Mouse (Mus musculus): ENCODE data around the gene Gm5039.

DNA sequence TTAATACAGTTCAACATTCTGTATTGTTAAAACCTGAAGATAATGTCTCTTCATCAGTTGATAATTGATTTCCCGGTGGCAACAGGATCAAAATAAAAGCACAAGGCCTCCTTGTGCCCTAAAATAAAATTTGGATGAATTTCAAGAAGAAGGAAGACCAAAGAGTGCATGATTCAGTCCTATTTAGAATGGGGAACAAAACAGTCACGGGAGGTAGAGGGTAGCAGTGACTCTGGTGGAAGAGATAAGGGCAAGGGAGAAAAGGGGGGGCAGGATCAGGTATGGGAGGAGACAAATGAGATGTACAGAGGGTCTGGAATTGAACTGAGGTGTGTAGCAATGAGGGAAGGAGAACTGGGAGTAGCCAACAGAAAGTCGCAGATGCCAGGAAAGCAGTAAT lies 9.3 kb downstream of the Gm5039 start:
- no peak for TF ChIP-seq CTCF (IDR thresholded peaks at IDR 0.05; ENCODE audit: extremely low read depth, insufficient read depth, low read length)
- no peak for TF ChIP-seq POLR2A (IDR thresholded peaks at IDR 0.05; ENCODE audit: extremely low read depth, insufficient read depth, low read length)
